Mouse (Mus musculus): ENCODE data around the gene Hps6.
"Not testable (repeated sequence)": the region's sequence is repeated elsewhere in the genome, so short reads cannot be mapped to it uniquely, and the experiment has no call there.

Hps6 gene

DNA sequence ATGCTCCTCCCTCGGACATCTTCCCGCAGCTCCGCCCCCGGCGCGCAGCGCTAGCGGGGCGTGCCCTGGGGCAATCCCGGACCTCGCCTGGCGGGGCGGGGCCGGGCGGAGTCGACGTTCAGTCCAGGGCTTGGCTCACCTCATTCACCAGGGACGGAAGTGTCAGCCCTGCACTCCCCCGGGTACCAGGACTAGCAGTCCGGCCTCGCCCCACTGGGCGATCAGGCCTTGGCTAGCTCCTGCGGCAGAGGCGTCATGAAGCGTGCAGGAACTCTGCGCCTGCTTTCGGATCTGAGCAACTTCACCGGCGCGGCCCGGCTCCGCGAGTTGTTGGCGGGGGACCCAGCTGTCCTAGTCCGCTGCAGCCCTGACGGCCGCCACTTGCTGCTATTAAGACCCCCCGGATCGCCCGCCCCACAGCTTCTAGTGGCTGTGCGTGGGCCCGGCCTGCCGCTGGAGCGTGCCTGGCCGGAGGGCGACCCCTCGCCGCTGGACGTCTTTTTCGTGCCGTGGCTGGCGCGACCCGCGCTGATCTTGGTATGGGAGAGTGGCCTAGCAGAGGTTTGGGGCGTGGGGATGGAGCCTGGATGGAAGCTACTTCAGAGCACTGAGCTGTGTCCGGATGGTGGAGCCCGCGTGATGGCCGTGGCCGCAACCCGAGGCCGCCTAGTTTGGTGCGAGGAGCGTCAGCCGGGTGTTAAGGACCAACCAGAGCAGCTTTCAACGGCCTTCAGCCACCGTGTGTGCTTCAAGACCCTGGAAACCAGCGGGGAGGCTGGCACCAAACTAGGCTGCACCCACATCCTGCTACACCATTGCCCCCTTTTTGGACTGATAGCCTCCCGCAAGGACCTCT is at the start of gene Hps6:
TSS of gene Hps6 (plus strand) at position 138 of the 856 bp plus-strand sequence.
- DNase-seq (ENCODE audit: inconsistent ontology term), result peak; percentile 91

DNA sequence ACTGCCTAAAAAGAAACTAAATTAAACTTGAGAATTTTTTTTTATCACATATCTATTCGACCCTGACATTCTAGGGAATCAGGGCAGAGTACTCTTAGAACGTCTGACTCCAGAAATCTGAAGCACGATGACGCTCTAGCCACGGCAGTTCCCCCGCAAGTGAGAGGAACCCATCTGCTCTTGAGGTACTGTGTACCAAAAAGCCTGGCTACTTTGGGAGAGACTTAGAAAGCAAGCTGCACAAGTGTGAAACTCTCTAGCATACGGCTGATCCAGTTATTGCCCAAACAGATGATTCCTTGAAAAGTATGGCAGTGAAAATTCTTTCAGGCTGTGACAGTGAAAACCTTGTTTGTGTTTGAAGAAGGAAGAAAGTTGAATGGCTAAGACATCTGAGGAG is 46.6 kb upstream of the Hps6 start:
- DNase-seq (ENCODE audit: inconsistent ontology term), result no peak

DNA sequence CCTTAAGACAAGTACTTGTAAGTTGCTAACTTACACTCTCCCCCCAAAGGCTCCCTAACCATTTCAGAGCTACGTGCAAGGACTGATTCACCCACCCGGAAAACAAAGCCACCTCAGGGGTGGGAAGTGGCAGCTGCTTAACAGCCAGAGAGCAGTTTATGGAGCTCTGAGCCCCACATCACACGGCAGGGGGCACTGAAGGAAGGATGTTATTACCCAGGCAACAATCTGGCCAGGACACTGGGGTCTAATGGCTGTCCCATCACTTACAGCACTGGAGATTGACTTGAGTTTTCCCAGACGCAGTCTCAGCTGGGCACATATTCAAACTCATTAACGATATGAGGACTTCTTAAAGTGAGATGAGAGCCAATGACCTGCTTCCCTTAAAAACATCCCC is 42.5 kb upstream of the Hps6 start:
- no peak for DNase-seq (ENCODE audit: inconsistent ontology term)

DNA sequence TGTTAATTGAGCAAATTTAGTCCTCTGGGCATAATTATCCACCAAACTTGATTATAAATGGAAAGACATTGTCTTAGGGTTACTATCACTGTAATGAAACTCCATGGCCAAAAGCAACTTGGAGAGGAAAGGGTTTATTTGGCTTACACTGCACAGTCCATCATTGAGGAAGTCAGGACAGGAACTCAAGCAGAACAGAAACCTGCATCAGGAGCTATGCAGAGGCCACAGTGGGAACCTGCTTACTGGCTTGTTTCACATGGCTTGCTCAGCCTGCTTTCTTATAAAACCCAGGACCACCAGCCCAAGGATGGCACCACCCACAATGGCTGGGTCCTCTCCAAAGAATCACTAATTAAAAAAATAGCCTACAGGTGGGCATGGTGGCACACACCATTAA is 18.9 kb upstream of the Hps6 start:
- no peak for DNase-seq (ENCODE audit: inconsistent ontology term)

DNA sequence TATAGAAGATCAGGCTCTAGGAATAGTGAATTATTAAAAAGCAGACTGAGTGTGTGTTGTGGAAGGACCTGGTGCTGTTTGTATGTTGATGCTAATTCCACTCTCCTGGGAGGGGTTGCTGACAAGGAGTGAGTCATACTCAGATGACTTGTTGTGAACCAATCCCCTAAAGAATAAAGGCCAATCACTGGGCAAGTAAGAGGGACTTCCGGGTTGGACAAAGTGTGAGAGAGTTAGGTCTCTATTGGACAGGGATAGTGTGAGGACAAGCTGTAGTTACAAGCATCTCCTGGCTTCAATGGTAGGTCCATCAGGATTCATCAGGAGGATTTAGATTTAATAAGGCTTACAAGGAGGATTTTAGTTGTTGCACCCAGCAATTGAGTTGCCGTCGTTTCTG is 15.1 kb upstream of the Hps6 start:
- no peak for DNase-seq (ENCODE audit: inconsistent ontology term)

DNA sequence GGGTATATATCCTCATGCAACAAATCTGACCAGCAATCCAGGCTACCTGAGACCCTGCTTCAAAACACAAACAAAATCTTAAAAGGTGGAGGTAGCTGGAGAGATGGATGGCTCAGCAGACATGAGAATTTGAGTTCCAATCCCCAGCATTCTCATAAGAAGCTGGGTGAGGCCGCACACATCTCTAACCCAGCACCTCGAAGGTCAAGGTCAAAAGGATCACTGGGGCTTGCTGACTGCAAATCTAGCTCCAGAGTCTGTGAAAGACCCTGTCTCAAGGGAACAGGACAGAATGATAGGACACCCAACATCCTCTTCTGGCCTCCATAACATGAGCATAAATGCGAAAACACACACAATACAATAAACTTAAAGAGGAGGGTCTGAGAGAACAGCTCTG is 12.1 kb upstream of the Hps6 start:
- no peak for DNase-seq (ENCODE audit: inconsistent ontology term)

DNA sequence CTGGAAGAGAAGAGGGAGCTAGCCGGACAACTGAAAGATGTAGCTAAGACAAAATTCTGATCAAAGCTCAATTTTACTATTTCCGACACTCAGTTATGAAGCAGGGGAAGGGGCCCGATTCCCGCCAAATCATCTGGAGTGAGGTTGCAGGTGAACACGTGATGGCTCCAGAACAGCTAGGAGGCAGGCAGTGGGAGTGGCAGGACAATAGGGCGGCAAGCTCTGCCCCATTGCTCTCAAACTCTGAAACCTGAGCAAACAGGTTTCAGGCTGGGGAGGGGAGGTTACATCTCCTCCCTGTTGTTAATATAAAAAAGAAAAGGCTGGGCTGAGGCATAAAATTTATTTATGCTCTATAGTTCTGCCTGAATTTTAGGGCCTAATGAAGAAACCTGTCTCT is 9.9 kb upstream of the Hps6 start:
- not testable (repeated sequence) for DNase-seq (ENCODE audit: inconsistent ontology term)

DNA sequence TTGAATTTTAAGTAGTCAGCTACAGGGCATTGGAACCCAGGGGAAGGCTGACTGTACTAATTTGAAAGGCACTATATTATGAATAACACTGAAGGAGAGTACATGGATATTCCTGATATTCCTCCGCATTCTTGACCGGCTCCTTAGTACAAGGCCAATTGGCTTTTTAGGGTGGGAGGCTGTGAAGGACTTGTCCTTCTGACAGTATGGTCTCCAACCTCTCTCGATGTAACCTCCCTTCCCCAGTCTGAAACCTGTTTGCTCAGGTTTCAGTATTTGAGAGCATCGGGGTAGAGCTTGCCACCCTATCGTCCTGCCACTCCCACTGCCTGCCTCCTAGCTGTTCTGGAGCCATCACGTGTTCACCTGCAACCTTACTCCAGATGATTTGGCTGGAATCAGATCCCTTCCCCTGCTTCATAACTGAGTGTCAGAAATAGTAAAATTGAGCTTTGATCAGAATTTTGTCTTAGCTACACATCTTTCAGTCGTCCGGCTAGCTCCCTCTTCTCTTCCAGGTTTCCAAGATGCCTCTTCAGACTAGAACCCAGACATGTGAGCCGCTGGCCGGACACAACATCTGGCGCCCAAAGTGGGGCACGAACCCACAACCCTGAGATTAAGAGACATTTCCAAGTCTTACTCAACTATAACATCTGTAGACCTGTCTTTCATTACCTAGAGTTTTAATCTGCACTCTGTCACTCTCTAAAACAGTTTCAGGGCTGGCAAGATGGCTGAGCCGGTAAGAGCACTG is 9.1 kb upstream of the Hps6 start:
- no peak for DNase-seq (ENCODE audit: inconsistent ontology term)

DNA sequence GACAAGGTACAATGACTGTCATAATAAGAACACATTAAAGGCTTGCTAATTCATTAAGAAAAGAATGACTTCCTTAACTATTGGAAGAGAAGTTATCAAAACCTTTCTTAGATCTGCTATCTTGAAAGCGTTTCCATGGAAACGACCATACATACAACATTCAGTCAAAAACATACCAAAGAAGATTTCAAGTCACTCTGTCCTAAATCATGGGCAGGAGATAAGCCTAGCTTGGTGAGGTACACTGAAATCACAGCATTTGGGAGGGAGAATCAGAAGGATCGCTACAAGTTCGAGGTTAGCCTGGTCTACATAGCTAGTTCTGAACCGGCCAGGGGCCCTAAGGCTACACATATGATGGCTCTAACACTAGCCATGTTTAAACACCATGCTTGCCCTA is 5.9 kb upstream of the Hps6 start:
- peak; percentile 12 for DNase-seq (ENCODE audit: inconsistent ontology term)

DNA sequence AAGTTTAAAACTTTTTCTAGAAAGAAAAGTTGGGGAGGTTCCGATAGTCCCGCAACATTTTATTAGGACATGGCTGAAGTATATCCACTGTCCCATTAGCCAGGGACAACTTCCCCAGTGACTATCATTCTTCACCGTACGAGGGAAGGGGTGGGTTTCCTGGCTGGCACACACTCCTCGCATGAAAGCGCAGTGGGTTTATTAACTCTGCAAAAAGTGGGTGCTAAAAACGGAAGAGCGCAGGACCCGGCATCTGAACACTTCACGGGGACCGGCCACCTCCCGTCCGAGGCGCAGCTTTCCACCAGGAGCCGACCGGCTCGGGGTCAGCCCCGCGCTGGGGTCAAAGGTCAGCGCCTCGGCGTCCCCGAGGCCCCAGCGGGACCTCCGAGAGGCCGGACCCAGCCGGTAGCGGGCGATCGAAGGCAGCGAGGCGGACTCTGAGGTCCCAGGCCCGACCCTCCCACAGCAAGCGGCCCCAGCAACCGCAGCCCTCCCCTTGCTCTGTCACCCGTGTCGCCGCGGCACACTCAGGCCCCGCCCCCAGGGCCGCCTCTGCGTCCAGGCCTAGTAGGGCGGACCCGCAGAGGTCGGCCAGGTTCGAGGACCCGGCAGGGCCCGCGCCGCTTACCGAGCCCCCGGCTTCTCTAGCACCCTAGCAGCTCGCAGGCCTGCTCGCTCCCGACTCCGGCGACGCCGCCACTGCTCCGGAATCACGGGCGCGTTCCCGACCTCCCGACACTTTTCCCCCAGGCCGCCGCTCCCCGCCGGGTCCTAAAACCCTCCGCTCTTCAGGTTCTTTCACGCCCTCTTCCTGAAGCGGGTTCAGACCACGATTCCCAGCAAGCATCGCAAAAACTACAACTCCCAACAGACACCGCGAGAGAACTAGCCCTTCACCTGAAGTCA is 5.3 kb upstream of the Hps6 start, which contains the start of gene Armh3:
TSS of gene Armh3 (minus strand) at position 704 of the 909 bp plus-strand sequence.
- peak; percentile 98 for DNase-seq (ENCODE audit: inconsistent ontology term)

DNA sequence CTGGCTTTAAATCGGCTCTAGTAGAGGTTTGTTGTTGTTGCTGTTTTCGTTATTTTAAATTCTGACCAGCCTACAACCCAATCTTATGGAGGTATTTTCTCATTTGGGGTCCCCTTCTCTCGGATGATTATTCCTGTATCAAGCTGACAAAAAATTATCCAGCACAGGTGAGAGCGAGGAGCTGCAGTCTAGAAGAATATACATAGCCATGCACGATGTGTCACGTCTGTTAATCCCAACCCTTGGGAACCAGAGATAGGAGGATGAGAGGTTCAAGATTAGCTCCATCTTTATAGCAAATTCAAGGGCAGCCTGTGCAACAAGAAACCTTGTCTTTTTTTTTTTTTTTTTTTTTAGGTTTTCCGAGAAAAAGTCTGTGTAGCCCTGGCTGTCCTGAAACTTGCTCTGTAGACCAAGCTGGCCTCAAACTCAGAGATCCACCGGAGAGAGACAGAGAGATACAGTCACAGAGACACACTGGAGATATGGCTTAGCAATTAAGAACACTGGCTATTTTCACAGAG is 4.6 kb upstream of the Hps6 start:
- no peak for DNase-seq (ENCODE audit: inconsistent ontology term)

DNA sequence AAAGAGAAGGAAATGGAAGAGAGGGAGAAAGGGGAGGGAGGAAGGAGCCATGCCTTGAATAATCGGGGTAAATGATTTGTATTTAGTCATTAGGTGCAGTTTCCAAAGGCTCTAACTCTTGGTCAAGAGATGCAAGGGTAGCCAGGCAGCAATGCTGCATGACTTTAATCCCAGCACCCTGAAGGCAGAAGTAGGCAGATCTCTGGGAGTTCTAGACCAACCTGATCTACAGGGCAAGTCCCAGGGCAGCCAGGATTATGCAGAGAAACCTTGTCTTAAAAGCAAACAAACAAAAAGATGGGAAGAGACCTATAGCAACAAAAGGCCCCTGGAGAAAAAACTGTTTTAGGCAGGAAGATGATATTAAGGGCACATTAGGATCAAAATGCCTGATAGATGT is 3.9 kb upstream of the Hps6 start:
- no peak for DNase-seq (ENCODE audit: inconsistent ontology term)

DNA sequence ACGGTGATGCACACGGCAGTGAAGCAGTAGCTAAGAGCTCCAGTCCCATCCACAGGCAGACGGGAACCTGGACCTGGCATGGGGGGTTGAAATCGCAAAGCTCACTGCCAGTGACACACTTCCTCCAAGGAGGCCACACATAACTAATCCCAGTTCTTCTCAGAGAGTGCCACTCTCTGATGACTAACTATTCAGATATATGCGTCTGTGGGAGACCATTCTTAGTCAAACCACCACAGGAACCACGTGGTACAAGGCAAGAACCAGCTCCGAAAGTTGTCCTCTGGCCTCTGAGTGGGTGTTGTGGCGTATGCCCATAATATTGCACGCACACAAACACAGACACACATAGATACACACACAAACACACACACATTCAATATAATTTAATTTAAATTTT is 1.0 kb upstream of the Hps6 start:
- no peak for DNase-seq (ENCODE audit: inconsistent ontology term)

DNA sequence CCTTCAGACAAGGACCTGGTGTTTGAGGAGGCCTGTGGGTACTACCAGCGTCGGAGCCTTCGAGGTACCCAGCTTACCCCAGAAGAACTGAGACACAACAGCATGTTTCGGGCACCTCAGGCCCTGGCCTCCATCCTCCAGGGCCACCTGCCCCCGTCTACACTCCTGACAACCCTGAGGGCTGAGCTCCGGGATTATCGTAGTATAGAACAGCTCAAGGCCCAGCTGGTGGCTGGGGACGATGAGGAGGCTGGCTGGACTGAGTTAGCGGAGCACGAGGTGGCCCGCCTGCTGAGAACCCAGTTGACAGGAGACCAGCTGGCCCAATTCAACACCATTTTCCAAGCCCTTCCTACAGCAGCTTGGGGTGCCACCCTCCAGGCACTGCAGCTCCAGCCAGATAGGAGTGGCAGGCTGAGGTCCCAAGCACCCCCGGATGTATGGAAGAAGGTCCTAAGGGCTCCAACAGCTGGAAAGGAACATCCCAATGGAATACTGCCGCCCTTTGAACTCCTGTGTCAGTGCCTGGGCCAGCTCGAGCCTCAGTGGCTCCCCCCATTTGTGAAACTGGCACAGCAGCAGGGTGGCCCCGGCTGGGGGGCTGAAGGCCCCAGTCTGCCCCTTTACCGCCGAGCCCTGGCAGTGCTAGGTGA is 1.6 kb downstream of the Hps6 start:
- DNase-seq (ENCODE audit: inconsistent ontology term), result no peak

DNA sequence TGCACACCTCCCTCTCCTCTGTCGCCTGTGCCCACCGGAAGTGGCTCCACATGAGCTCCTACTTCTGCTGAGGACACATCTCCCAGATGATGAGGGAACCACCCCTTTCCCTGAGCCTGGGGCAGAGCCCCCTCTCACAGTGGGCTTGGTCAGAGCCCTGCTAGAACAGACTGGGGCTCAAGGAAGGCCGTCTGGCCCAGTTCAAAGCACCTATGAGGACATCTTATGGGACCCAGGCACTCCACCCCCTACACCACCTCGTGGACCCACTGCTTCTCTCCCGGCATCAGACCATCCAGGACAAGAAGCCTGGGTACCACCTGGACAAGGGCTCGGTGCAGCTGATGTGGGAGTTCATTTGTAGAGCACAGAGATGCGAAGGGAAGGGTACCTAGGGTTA is 2.4 kb downstream of the Hps6 start:
- no peak for DNase-seq (ENCODE audit: inconsistent ontology term)

DNA sequence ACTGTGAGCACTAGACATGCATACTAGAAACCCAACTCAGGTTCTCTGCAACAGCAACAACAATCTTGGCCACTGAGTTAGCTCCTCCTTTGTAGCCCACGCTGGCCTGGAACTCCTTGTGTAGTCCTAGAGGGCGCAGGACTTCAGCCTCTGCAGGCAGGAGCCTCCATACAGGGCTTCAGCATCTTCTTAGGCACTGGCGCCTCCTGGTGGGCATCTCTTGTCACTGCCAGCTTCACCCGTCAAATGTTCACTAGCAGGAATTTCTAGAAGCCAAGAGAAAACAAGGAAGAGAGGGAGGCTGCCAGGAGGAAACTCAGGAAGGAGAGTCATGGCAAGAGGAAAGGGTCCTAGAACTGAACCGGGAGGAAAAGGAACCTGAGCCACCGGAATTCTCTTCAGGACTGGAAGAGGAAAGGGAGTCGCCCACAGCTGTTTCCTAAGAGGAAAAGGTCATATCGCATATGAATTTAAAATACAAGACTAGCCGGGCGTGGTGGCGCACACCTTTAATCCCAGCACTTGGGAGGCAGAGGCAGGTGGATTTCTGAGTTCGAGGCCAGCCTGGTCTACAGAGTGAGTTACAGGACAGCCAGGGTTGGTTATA is 11.4 kb downstream of the Hps6 start:
- peak; percentile 77 for DNase-seq (ENCODE audit: inconsistent ontology term)

DNA sequence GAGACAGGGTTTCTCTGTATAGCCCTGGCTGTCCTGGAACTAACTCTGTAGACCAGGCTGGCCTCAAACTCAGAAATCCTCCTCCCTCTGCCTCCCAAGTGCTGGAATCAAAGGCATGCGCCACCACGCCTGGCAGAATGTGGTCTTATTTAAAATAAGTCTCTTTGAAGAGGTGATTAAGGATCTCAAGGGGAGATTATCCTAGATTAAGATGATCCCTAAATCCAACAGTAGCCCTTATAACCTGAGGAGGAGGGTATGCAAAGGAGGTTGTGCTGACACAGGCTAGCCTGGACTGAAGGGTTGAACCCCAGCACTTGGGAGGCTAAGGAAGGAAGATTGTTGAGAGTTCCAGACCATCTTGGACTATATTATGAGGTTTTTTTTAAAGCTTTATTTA is 12.7 kb downstream of the Hps6 start:
- no peak for DNase-seq (ENCODE audit: inconsistent ontology term)

DNA sequence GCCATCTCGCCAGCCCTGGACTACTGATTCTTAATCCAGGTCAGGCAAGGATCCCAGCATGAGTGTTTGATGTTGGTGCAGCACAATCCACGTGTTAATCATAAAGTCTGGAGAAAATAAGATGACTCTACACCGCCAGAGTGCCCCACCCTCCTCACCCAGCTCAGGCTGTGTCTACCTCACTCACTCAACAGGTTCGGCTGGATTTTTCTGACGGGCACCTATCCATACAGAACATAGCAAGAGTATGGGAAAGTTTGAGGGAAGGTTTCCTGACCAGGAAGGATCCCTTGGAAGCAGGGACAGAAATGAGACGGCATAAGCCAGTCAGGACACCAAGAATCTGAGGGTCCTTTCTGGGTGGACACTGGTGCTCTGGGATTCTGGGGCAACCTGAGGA is 21.7 kb downstream of the Hps6 start:
- DNase-seq (ENCODE audit: inconsistent ontology term), result no peak

DNA sequence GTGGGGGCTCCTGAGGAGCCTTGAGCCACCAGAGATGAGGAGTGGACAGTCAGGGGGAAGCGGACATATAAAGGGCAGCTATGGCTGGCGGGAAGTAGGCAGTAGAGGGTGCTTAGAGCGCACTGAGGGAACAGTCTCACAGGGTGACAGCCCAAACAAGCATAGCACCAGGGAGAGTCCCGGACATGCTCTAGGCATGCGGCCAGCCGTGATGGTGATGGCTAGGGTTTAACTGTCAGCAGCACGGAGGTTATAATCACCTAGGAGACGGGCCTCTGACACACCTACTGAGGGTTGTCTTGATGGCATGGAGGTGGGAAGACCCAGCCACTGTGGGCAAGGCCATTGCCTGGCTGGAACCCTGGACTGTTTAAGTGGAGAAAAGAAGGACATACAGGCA is 23.3 kb downstream of the Hps6 start:
- no peak for DNase-seq (ENCODE audit: inconsistent ontology term)

DNA sequence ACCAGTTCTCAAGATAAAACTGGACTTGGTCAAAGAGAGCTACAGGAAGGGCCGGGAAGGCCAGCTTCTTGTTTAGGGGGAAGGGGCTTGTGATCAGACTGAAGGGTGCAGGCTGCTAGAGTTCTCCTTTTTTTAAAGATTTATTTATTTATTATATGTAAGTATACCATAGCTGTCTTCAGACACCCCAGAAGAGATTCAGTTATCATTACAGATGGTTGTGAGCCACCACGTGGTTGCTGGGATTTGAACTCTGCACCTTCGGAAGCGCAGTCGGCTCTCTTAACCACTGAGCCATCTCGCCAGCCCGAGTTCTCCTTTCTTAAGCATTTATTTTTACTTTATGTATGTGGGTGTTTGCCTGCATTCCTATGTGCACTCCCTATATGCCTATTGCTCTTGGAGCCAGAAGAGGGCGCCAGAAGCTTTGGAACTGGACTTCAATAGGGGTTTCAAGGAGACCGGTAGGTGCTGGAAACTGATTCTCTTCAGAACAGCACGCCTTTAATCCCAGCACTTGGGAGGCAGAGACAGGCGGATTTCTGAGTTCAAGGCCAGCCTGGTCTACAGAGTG is 25.5 kb downstream of the Hps6 start:
- DNase-seq (ENCODE audit: inconsistent ontology term), result no peak

DNA sequence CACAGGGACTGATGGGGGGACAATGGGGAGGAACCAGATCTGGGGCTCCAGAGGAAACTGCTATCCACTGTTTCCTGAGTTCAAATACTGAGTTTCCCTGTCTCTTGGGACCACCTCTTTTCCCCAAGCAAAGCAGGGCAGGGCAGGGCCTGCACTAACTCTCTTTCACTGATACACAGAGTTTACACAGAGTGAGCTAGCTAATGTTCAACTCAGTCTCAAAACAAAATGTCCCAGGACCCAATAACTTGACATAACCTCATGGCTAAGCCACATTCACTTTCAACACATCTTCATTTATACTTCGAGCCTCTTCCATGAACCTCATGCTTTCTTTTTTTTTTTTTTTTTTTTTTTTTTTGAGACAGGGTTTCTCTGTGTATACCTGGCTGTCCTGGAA is 26.3 kb downstream of the Hps6 start:
- no peak for DNase-seq (ENCODE audit: inconsistent ontology term)

All from Muller cell, postnatal 12 days (primary cell).